Mouse (Mus musculus) cerebellum, adult 18-20 months (tissue): ENCODE data around the gene Gfpt2.
A peak's percentile ranks its signal among the peaks of the same experiment; 100 is the strongest.

Experiments
- DNase-seq, 2 experiments: peaks; one replicate each; pipeline ENCODE4 v3.0.0; 2021

Gene Gfpt2

GRCm38 (mm10) chr11:49841886-49842285 is 47.9 kb downstream of the Gfpt2 start:
- DNase-seq: no peak

DNA sequence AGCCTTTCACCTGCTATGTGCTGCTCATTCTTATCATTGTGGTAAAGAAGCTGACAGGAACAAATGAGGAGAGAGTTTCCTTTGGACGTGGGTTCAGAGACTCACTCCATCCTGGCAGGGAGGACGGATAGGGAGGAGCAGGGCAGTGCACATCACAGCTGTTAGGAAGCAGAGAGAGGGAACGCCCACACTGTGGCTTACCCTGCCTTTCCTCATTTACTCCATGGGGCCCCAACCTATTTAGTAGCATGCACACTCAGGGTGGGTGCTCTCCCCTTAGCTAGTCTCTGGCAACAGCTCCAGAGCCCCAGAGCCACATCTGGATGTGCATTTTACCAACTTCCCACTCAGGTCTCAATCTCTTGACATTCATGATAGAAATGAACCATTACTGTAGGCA is 48.7 kb downstream of the Gfpt2 start:
- DNase-seq: no peak

DNA sequence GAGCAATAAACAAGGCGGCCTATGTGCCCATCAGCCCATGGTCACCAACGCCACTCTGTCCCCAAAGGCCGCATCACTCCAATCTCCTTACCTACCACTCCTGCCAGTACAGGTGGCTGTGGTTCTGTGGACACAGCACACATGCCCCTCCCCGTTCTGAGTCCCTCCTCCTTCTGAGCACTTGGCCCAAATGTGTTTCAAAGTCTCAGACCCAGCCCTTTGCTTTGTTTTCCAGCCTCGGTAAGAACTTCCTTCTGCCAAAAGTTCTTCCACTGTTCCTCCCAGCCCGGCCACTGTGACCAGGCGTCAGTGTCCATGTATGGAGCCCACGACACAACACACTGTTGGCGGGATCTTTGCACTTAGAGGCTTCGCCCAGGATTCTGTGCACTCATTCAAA is 50.3 kb downstream of the Gfpt2 start:
- DNase-seq: no peak

GRCm38 (mm10) chr11:49844969-49845368 is 51.0 kb downstream of the Gfpt2 start:
- DNase-seq: peak; percentile 74 to 75

DNA sequence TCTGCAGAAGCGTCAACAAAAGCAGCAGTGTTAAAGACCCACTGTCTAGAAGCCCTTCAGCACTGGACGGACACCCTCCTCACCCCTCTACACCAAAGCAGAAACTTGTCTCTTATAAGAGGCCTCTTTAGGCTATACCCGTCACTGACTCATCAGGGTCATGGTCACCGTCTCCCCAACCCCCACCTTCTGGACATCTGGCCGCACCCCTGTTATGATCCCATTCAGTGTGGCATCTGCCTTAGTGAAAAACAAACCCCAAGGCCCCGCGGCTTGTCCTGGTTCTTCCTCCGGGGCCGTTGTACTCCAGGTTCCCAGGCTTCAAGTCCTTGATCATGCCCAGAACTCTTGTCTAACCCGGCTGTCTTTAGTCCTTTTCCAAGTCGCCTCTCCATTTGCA is 52.0 kb downstream of the Gfpt2 start:
- DNase-seq: no peak

- peak; percentile 98 to 99 for DNase-seq
These were observed 52.6 kb downstream of the Gfpt2 start, which contains the start of gene Mapk9 for GRCm38 (mm10) chr11:49846401-49847070. Mapk9 (plus strand) TSS chr11:49846751.

DNA sequence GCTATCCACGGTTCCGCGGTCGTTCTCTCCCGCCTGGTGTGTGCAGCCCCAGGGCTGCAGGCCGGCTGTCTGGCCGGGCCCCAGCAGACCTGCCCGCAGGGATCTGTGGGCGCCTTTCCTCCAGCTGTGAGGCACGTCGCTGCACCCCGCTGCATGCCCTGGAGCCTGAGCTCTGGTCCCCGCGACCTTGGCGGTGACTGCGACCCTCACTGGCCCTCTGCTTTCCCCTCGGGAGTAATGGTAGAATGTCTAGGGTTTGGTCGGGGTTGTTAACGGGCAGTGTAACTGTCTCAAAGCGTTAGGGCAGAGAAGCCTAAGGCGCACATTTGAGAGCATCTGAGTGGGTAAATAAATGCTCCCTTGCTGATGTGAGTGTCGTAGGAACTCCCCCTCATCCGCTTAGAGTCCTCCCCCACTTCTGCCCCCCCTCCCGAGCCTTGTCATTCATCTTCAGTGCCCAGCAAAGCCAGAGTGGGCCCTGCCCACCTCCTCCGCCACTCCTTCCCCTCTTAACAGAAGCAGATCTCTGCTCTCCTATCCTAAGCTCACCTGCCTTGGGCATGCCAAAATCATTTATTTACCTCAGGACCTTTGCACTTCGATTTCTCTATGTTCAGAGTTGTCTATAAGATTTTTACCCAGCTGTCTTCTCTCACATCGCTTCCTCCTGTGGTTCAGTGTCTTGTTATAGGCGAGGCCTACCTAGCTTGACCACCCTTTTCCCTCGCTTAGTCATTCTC is 53.3 kb downstream of the Gfpt2 start:
- DNase-seq: no peak

DNA sequence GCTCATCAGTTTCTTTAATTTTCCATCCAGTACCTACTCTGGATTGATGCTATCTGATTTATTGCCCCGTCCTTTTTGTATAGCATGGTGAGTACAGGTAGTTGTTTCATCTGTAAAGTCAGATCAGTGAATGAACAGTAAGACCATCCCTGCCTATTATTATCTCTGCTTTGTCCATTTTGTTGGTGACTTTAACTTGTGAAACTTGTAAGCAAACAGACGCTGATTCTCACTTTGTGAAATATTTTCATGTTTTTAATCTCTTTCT is 53.8 kb downstream of the Gfpt2 start:
- no peak for DNase-seq

GRCm38 (mm10) chr11:49848080-49848815 is 54.3 kb downstream of the Gfpt2 start:
- DNase-seq: peak; percentile 38 to 42

DNA sequence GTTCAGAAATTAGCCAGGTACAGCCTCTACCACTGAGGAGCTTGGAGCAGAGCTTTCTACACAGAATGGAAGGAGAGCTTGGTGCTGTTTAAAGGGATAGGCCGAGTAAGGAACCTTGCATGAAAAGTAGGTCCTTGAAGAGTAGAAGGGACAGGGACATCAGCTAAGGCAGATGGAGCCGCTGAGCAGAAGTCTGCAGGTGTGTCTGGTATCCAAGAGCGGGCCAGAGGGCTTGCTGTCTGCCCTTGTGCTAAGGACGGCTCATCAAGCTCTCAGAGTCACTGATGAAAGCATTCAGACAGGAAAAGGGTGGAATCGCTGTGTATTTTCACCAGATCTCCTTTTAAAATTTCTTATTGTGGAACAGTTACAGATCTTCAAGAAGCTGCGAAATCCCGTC is 56.4 kb downstream of the Gfpt2 start:
- peak in 1 of 2 experiments; percentile 27 for DNase-seq

- DNase-seq: no peak
These were observed 61.2 kb downstream of the Gfpt2 start for GRCm38 (mm10) chr11:49855144-49855543.

DNA sequence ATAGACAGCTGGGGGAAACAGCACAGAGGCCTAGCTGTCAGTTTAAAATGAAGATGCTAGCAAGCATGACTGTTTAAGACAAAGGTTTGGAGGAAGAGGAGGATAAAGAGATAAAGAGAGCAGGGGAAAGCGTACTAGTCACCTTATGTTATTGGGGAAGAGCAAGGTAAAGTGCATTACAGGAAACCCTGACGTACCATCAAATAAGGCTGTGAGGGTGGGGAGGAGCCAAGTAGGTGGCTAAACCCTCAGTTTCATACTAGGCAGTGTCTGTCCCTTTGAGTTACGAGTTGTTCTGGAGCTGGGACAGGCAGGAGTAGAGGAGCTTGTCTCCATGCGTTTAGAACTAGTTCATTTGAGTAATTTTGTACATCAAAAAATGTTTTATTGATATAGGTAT is 67.2 kb downstream of the Gfpt2 start:
- DNase-seq: no peak

GRCm38 (mm10) chr11:49863926-49864325 is 69.9 kb downstream of the Gfpt2 start:
- no peak for DNase-seq

- DNase-seq: no peak
These were observed 73.3 kb downstream of the Gfpt2 start for GRCm38 (mm10) chr11:49867320-49867719.

DNA sequence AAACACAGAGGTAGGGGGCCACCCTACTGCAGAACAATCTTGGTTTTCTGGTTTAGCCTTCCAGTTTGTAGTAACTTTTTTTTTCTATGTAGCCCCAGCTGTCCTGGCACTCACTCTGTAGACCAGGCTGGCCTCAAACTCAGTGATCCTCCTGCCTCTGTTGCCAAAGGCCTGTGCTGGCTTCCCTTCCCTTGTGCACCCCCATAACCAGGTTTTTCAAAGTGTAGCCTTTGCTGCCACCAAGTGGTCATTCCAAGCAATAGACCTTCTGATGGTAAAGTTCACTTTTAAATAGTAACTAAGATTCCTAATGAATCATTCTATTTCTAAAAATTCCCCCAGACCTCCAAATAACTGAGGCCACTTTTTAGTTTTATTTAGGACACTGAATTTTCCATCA is 75.8 kb downstream of the Gfpt2 start:
- DNase-seq: peak; percentile 62 to 67

GRCm38 (mm10) chr11:49871914-49872313 is 77.9 kb downstream of the Gfpt2 start:
- DNase-seq: peak; percentile 50 to 64

DNA sequence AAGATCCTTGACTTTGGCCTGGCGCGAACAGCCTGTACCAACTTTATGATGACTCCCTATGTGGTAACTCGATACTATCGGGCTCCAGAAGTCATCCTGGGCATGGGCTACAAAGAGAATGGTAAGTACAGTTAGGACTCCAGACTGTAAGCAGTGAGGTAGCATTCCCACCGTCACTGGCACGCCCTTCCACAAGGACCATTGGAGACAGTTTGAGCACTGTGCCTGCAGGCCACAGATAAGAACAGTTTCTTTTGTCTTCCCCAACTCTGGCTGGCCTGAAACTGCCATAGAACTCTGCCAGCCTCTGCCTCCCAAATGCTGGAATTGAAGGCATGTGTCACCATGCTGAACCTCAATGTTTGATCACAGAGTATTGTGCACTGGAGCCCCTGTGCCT is 78.8 kb downstream of the Gfpt2 start:
- DNase-seq: no peak

GRCm38 (mm10) chr11:49876948-49877817 is 83.2 kb downstream of the Gfpt2 start:
- DNase-seq: peak; percentile 40 to 57

- DNase-seq: no peak
These were observed 86.1 kb downstream of the Gfpt2 start for GRCm38 (mm10) chr11:49879950-49880642.

GRCm38 (mm10) chr11:49883394-49883793 is 89.4 kb downstream of the Gfpt2 start:
- DNase-seq: no peak
